Mouse (Mus musculus): ENCODE results near the gene Ddx5.

DNA sequence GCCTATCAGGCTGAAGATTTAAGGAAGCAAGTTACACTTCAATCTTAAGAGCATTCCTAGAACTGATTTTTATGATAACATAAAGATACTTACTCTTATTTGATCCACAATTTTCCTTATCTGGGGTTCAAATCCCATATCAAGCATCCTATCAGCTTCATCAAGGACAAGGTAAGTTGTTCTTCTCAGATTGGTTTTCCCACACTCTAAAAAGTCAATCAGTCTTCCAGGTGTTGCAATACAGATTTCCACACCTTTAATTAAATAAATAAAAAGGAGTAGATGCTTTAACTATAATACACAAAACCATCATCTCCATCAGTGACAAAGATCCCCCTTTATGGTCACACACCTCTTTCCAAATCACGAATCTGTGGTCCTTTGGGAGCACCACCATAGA is 3.9 kb downstream of the Ddx5 start:
- no peak for TF ChIP-seq CTCF (IDR thresholded peaks at IDR 0.05; ENCODE audit: extremely low read depth, insufficient read length, insufficient replicate concordance, low read depth, low read length)
- TF ChIP-seq POLR2A (IDR thresholded peaks at IDR 0.05; ENCODE audit: low read depth, low read length): no peak

All from small intestine, adult 2 months (tissue).